Mouse (Mus musculus) lung, postnatal 10 days (tissue): Measurements from ENCODE around the gene Zfp142.
A peak's percentile ranks its signal among the peaks of the same experiment; 100 is the strongest.

Experiments
- DNase-seq: peaks from one replicate; pipeline ENCODE4 v3.0.0; 2021

The Zfp142 gene

GRCm38 (mm10) chr1:74587773-74588445 is at the start of gene Zfp142, which contains the start of gene Bcs1l:
Gene Zfp142, minus strand, starts transcription at chr1:74588246.
Gene Bcs1l, plus strand, starts transcription at chr1:74588289.
- DNase-seq: peak; percentile 100

GRCm38 (mm10) chr1:74632734-74633133 is 44.7 kb upstream of the Zfp142 start:
- no peak for DNase-seq

- peak; percentile 48 for DNase-seq
Measured at GRCm38 (mm10) chr1:74628001-74628400, 40.0 kb upstream of the Zfp142 start.

GRCm38 (mm10) chr1:74626076-74626475 is 38.0 kb upstream of the Zfp142 start:
- DNase-seq: no peak

GRCm38 (mm10) chr1:74624183-74624582 is 36.1 kb upstream of the Zfp142 start:
- peak; percentile 67 for DNase-seq

GRCm38 (mm10) chr1:74601267-74601962 is 13.4 kb upstream of the Zfp142 start, which contains the start of the genes Rnf25 and Stk36:
Gene Rnf25, minus strand, starts transcription at chr1:74601397.
Gene Stk36, plus strand, starts transcription at chr1:74601445.
- peak; percentile 93 for DNase-seq

- DNase-seq: no peak
Measured at GRCm38 (mm10) chr1:74600501-74601266, 12.6 kb upstream of the Zfp142 start.

GRCm38 (mm10) chr1:74594434-74594833 is 6.4 kb upstream of the Zfp142 start:
- no peak for DNase-seq

- DNase-seq: no peak
Measured at GRCm38 (mm10) chr1:74587233-74587772, 743 bp downstream of the Zfp142 start.

- no peak for DNase-seq
Measured at GRCm38 (mm10) chr1:74584616-74585398, 3.2 kb downstream of the Zfp142 start.

- no peak for DNase-seq
Measured at GRCm38 (mm10) chr1:74582621-74583020, 5.4 kb downstream of the Zfp142 start.

- DNase-seq: no peak
Measured at GRCm38 (mm10) chr1:74569739-74570719, 18.0 kb downstream of the Zfp142 start.

- no peak for DNase-seq
Measured at GRCm38 (mm10) chr1:74565834-74566233, 22.2 kb downstream of the Zfp142 start.

- DNase-seq: no peak
Measured at GRCm38 (mm10) chr1:74559061-74559460, 29.0 kb downstream of the Zfp142 start.

GRCm38 (mm10) chr1:74544184-74544583 is 43.9 kb downstream of the Zfp142 start, which contains the start of gene Usp37:
Gene Usp37, minus strand, starts transcription at chr1:74544284.
- no peak for DNase-seq

GRCm38 (mm10) chr1:74542451-74542961 is 45.5 kb downstream of the Zfp142 start, which contains the start of gene Plcd4:
Gene Plcd4, plus strand, starts transcription at chr1:74542888.
- DNase-seq: peak; percentile 3

GRCm38 (mm10) chr1:74538650-74539049 is 49.4 kb downstream of the Zfp142 start:
- DNase-seq: no peak

- DNase-seq: no peak
Measured at GRCm38 (mm10) chr1:74528589-74528988, 59.5 kb downstream of the Zfp142 start.

GRCm38 (mm10) chr1:74524746-74525145 is 63.3 kb downstream of the Zfp142 start:
- no peak for DNase-seq

GRCm38 (mm10) chr1:74519875-74520274 is 68.2 kb downstream of the Zfp142 start:
- DNase-seq: no peak
